Mouse (Mus musculus) kidney, postnatal 4 days (tissue): ENCODE results near the gene Ddah2.
A peak's percentile ranks its signal among the peaks of the same experiment; 100 is the strongest.

ENCODE experiments used
- DNase-seq, 2 experiments: peaks; one replicate each; pipeline ENCODE4 v3.0.0; 2021; ENCODE audit warnings: mixed read lengths in 2 of 2

Gene Ddah2

GRCm38 (mm10) chr17:35058911-35059892 lies at the start of gene Ddah2:
Gene Ddah2, plus strand, starts transcription at chr17:35059035.
- peak; percentile 97 to 98 for DNase-seq

DNA sequence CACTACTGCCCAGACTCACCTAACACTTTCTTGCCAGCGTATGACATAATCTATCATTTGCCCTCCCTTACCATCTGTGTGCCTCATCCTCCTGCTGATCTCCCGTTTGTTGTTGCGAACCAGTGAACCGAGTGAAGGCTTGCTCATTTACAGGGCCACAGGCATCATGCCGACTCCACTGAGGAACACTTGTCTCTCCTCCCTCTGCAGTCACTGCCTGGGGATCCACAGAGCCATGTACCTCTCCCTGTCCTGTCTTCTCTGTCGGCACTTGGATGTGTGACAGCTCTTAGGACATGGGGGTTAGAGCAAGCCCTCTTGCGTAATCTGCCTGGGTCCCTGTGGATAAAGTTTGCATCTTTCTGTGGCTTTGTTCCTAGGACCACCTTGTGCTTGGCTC lies 49.2 kb upstream of the Ddah2 start:
- DNase-seq = no peak

- DNase-seq = no peak
Observed at GRCm38 (mm10) chr17:35011440-35011839, 47.4 kb upstream of the Ddah2 start.

GRCm38 (mm10) chr17:35012430-35012829 lies 46.4 kb upstream of the Ddah2 start:
- DNase-seq = no peak

- no peak for DNase-seq
Observed at GRCm38 (mm10) chr17:35013221-35013620, 45.6 kb upstream of the Ddah2 start.

DNA sequence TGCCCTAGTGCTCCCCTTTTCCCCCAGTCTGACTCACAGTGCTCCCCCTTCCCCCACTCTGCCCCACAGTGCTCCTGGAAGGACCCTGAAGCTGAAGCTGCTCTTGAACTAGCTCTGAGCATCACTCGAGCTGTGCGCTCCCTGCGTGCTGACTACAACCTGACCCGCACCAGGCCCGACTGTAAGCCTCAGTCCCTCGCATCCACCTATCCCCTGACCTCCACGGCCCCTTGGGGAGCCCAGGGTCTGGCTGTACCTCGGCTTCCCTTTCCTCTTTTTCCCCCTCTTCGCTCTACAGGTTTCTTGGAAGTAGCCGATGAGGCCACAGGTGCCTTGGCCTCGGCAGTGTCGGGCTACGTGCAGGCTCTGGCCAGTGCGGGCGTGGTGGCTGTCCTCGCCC lies 43.5 kb upstream of the Ddah2 start:
- no peak for DNase-seq

DNA sequence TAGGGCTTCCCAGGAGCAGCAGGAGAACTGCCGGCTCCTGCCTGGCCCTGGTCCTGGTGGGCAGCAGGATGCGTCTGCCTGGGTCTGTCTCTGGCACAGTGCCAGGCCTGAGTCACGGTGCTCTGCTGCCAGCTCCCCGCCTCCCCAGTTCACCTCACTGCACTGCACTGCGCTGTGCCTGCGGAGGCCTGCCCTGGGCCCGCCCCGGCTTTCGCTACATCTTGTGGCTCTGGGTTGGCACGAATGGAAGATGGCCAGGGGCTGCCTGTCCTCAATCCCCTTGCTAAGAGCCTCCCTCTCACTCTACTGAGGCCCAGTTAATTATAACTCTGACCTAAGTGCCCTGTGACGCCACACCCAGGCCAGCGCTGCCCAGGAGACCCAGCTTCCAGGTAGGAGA lies 42.5 kb upstream of the Ddah2 start, which contains the start of gene Vwa7:
TSS of gene Vwa7 (plus strand) at position 204 of the 400 bp plus-strand sequence.
- peak; percentile 56 to 74 for DNase-seq

DNA sequence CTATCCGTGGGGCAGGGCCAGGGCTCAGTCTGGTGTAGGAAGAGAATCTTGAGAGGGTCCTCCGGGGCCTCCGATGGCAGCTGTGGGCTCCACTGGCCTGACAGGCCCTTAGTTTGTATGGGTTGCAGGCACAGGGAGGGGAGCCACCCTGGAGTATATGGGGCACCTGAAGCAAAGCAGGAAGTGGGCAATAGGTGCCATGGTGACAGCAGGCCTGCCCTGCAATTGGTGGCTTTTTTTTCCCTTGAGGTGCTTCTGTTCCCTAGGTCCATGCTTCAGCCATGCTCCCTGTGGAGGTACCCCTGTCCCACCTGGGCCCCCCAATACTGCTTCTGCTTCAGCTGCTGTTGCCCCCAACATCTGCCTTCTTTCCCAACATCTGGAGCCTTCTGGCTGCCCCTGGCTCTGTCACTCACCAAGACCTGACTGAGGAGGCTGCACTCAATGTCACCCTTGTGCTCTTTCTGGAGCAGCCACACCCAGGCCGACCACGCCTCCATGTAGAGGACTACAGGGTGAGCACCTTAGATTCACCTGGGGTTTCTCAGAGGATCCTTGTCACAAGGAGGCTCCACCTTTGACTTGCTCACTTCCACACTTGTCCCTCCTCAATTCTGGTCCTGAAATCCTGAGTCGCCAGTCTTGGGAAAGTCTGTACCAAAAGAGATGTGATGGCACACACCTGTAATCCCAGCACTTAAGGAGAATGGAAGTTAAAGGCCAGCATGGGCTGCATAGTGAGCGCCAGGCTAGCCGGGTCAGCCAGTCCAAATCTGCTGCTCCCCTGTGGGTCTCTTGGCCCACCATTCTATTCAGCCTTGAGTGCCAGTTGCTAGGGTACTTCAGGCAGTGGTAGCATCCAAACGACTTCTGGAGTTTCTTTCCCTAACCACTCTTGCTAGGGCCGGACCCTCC lies 41.8 kb upstream of the Ddah2 start:
- DNase-seq = no peak

- no peak for DNase-seq
Observed at GRCm38 (mm10) chr17:35017706-35018030, 41.2 kb upstream of the Ddah2 start.

GRCm38 (mm10) chr17:35018171-35018570 lies 40.7 kb upstream of the Ddah2 start:
- DNase-seq = no peak

DNA sequence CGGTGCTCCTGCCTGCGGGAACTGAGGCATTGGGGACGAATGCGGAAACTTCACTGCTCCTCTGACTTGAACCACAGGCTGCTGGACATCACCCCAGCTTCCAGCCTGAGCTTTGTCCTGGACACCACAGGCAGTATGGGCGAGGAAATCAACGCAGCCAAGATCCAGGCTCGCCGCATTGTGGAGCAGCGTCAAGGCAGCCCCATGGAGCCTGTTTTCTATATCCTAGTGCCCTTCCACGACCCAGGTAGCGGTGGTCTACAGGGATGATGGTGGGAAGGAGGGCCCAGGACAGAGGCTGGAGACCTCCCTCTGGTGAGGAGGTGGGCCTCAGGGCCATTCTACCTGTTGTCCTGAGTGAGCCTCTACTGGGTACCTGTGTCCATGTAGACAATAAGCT lies 38.9 kb upstream of the Ddah2 start:
- DNase-seq = no peak

- no peak for DNase-seq
Observed at GRCm38 (mm10) chr17:35020551-35020950, 38.3 kb upstream of the Ddah2 start.

- peak; percentile 94 to 95 for DNase-seq
Observed at GRCm38 (mm10) chr17:35021163-35021808, 37.5 kb upstream of the Ddah2 start.

DNA sequence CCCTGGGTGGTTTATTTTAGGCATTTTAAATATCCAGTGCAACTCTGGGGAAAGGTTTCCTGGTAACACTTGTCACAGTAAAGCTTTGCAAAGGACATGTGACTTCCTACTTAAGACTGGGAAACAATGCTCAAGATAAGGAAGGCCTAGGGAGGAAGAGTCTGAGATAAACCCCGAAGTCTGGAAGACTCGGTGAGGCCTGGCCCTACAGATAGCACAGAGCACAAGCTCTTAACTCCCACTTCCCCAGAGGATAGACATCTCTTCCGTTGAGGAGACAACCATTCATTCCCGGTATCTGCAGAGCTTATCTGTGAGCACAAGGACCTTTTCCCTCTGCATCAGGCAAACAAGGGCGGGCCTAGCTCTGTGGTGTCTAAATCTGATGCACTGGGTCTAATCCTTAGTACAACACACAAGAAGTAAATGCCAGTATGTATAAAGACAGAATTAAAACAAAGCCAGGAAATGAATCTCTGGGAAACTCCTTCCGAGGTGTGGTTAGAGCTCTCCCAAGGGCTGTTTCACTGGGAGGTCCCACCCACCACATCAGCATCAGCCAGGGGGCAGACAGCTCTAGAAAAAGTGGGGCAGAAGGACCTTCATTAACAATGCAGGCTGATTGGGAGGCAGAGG lies 36.9 kb upstream of the Ddah2 start:
- peak in 1 of 2 experiments; percentile 39 for DNase-seq

DNA sequence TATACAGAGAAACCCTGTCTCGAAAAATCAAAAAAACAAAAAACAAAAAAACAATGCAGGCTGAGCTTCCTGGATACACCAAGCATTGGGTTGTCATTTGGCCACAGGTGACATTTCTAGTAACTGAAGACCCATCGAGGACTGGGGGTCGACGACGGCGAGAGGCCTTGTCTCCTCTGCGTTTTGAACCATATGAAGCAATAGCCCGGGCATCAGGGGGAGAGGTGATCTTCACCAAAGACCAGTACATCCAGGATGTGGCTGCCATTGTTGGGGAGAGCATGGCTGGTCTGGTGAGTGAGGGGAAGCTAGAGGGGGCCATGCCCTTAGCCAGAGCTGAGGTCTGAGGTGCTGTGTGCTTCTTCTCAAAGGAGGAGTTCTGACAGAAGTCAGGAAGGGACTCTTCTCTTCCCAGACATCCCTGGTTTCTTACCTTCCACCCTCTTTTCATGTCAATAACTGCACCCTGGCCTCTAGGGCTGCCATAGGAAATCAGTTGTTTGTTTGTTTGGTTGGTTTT lies 36.2 kb upstream of the Ddah2 start:
- DNase-seq = no peak

GRCm38 (mm10) chr17:35023221-35023620 lies 35.6 kb upstream of the Ddah2 start:
- DNase-seq = no peak

DNA sequence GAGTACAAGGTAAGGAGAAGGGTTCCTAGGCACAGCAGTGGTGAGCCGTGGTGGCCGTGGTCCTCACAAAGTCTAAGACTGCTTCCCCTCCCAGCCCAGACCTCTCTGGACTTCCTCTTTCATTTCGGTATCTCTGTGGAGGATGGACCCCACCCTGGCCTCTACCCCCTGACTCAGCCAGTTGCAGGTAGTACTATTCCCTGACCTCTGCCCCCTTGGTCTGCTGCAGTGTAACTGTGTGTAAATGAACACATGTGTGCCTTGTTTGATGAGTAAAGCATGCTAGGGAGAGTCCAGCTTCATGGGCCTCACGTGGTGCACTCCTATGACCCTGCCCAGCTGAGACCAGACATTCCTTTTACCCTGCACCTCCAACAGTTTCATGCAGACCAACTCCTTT lies 35.1 kb upstream of the Ddah2 start:
- DNase-seq = no peak

GRCm38 (mm10) chr17:35024261-35024660 lies 34.6 kb upstream of the Ddah2 start:
- DNase-seq = no peak

DNA sequence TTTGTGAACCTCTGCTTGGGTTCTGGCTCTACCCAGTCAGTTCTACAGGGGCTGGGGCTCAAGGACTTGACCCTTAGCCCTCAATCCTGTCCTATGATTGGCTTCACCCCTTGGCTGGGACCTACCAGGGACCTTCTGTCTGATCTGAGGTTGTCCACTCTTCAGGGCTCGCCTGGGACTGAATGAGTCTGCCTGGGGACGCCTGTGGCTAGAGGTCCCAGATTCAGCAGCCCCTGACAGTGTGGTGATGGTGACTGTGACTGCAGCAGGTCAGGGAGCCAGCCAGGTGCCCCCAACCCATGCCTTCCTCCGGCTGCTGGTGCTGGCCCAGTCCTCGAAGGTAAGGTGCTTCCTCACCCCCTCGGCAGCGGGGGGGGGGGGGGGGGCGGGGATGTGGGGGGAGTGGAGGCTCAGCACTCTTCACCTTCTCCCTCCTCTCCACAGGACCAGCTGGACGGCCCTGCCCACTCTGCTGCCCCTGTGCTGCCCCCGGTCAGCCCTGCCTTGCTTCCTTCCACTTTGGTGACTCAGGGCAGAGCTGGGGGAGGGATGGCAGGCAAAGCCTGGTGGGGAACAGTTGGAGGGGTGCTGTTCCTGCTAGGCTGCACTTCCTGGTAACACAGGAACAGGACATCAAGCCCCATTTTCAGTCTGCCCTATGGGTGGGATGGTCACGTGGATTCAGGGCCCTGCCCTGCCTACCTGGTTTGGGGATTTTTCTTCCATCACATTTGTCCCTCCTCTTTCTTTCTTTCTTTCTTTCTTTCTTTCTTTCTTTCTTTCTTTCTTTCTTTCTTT lies 33.9 kb upstream of the Ddah2 start:
- peak in 1 of 2 experiments; percentile 55 for DNase-seq

GRCm38 (mm10) chr17:35026206-35026605 lies 32.6 kb upstream of the Ddah2 start:
- no peak for DNase-seq
